Mouse (Mus musculus): ENCODE results near the gene Cpz. TPM values are rescaled to one million over a fixed set of nuclear protein-coding genes. Genes with fewer than 3 reads are reported as not detected.

The Cpz gene
- polyA plus RNA-seq (2015; fragmentation: Nextera tagmentation; extraction: Ambion mirVana) = 1.5 and 1.8 TPM in 2 replicates

DNA sequence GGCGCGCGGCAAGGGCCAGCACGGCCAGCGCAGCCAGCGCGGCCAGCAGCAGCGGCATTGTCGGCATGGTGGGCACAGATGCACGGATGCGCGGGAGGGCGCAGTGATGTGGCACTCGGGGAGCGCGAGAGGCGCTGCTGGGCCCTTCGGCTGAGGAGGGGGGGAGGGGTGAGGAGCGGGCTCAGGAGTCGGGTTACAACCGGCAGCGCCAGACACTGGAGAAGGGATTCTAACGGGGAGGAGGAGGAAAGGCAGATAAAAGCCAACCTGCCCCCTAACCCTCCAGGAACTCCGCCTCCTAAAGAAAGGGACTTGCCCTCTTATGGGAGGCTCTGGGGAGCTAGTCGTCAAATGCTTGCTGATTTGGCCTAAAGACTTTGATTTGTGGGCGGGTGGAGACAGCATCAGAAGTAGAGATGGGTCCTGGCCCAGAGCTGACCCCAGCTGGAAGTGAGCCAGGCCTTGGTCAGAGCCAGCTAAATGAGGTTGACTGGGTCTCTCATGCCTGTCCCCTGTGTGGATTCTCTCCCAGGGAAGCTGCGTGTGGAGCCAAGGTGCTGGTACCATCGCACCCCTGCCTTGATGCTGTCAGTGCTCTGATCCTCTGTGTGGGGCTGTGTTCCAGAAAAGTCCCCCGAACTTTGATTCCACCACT lies at the start of gene Cpz:
Gene Cpz, minus strand, starts transcription at position 230 of the 655 bp plus-strand sequence.
- Histone ChIP-seq H3K9ac (replicated peaks) (no peak within 1 kb of the TSS), H3K27ac (ENCODE audit: low read depth) (no peak within 1 kb of the TSS), H3K36me3 (replicated peaks; ENCODE audit: insufficient read depth, low read length) (no peaks in the 10 kb centered on the region), H3K27me3 (ENCODE audit: insufficient read depth, low read length) (peaks cover 29% of the 10 kb centered on the region), H3K4me1 (ENCODE audit: insufficient read depth) (no peaks in the 10 kb centered on the region), H3K4me3 (ENCODE audit: low read depth, low read length) (no peak within 1 kb of the TSS), H3K9me3 (ENCODE audit: low read length) (no peaks in the 10 kb centered on the region), H3K4me2 (ENCODE audit: low read depth, low read length) (peak within 1 kb of the TSS; percentile 44)
- TF ChIP-seq CTCF (IDR thresholded peaks at IDR 0.05; ENCODE audit: low read depth) = peak; percentile 6; the same call in 1 of the 2 replicates
- no peak for TF ChIP-seq EP300 (IDR thresholded peaks at IDR 0.05; ENCODE audit: low read depth)
- WGBS (ENCODE audit: insufficient replicate concordance) = 4% methylated on average over 29 of the region's 29 CpGs
- ATAC-seq = no peak
- peak; percentile 26 for DNase-seq

DNA sequence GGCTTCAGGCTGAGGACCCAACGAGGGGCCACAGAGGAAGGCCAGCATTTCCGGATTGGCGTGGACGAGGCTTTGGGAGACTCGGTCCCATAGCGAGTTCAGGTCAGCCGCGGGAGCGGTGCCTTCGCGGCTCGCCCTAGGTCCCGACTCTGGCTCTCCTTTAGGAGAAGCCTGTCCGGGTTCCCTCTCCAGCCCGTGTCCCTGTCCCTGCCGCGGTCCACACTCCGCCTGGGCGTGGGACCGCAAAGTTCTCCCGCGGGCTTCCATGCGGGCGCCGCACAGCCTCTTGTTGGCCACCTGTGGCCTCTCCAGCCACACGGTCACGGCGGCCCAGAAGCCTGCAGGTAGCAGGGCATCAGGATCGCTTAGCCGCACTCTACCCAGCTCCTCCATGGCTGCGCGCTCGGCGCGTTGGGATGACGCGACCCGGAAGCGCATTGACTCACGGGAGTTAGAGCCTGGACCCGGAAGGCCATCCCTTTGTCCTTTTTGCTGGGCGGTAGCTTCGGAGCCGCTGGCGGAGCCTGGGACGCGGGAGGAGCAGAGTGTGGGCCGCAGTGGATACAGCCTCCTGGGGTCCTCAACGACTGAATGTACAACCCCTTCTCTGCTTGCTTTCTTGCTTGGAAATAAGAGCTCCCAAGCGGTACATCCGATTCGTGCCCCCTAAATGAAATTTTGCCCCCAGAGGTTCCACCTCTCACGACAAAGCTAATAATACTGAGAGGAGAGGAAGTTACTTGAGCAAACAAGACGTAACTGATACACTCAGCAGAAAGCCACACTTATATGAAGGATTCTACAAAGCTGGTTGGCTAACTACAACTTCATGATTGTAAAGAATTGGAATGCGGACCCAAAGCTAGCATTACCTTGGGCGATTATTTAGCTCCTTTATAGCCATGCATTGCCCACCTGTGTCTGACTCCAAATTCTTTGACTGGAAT lies 49.4 kb upstream of the Cpz start, which contains the start of gene Trmt44:
Gene Trmt44, minus strand, starts transcription at position 418 of the 947 bp plus-strand sequence.
- WGBS (ENCODE audit: insufficient replicate concordance) = 3% methylated on average over 56 of the region's 56 CpGs
- TF ChIP-seq EP300 (IDR thresholded peaks at IDR 0.05; ENCODE audit: low read depth) (no peak), CTCF (IDR thresholded peaks at IDR 0.05; ENCODE audit: low read depth) (no peak)
- Histone ChIP-seq H3K9me3 (ENCODE audit: low read length) (no peaks in the 10 kb centered on the region), H3K27ac (ENCODE audit: low read depth) (peak within 1 kb of the TSS; percentile 82), H3K4me3 (ENCODE audit: low read depth, low read length) (peak within 1 kb of the TSS; percentile 89), H3K36me3 (replicated peaks; ENCODE audit: insufficient read depth, low read length) (peaks cover 28% of the 10 kb centered on the region), H3K9ac (replicated peaks) (peak within 1 kb of the TSS; percentile 81), H3K27me3 (ENCODE audit: insufficient read depth, low read length) (no peaks in the 10 kb centered on the region), H3K4me1 (ENCODE audit: insufficient read depth) (peaks cover 12% of the 10 kb centered on the region), H3K4me2 (ENCODE audit: low read depth, low read length) (peak within 1 kb of the TSS; percentile 83)
- DNase-seq (peak; percentile 92), ATAC-seq (peak; percentile 98)

DNA sequence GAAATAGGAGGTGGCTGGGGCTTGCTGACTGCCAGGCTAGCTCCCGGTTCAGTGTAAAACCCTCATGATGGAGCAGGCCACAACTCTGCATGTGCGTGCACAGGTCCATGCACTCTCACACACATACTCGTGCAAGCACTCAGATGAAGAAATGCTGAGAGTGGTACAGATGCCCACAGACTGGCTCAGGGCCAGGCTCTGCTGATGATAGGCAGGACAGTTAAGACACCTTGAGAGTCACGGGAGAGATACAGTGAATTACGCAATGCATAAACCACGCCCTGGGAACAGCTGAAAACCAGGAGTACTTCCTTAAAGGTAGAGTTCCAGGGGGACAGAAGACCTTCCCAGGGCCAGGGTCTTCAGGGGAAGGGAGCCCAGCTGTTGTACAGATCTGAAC lies 46.0 kb upstream of the Cpz start:
- Histone ChIP-seq H3K36me3 (replicated peaks; ENCODE audit: insufficient read depth, low read length) (peaks cover 53% of the 10 kb centered on the region), H3K4me3 (ENCODE audit: low read depth, low read length) (no peak overlapping the region), H3K4me1 (ENCODE audit: insufficient read depth) (peaks cover 12% of the 10 kb centered on the region), H3K9ac (replicated peaks) (no peak overlapping the region), H3K9me3 (ENCODE audit: low read length) (no peaks in the 10 kb centered on the region), H3K4me2 (ENCODE audit: low read depth, low read length) (no peak overlapping the region), H3K27me3 (ENCODE audit: insufficient read depth, low read length) (no peaks in the 10 kb centered on the region), H3K27ac (ENCODE audit: low read depth) (no peak overlapping the region)
- ATAC-seq (no peak), DNase-seq (no peak)
- TF ChIP-seq EP300 (IDR thresholded peaks at IDR 0.05; ENCODE audit: low read depth) (no peak), CTCF (IDR thresholded peaks at IDR 0.05; ENCODE audit: low read depth) (no peak)
- WGBS (ENCODE audit: insufficient replicate concordance) = 76% methylated on average over 6 of the region's 6 CpGs

DNA sequence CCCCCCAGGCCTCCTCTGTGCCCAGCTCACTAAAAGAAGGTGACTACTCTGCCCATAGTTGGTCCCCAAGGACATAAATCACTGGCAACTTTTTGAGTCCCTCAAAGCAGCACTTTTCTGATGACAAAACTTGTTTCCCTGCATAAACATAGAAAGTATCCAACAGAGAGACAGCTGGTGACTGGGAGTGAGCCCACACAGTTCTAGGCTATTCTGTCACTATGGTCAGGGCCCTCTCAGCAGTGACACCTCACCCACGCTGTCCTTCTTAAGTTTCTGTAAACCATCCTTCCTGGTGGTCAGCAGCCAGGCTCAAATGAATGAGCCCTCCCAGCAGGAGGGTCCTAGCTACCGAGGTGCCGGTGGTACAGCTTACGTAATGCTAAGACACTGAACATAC lies 41.1 kb upstream of the Cpz start:
- Histone ChIP-seq H3K4me3 (ENCODE audit: low read depth, low read length) (no peak overlapping the region), H3K4me1 (ENCODE audit: insufficient read depth) (no peaks in the 10 kb centered on the region), H3K9me3 (ENCODE audit: low read length) (no peaks in the 10 kb centered on the region), H3K27ac (ENCODE audit: low read depth) (no peak overlapping the region), H3K36me3 (replicated peaks; ENCODE audit: insufficient read depth, low read length) (peaks cover 86% of the 10 kb centered on the region), H3K27me3 (ENCODE audit: insufficient read depth, low read length) (no peaks in the 10 kb centered on the region), H3K9ac (replicated peaks) (no peak overlapping the region), H3K4me2 (ENCODE audit: low read depth, low read length) (no peak overlapping the region)
- ATAC-seq (no peak), DNase-seq (no peak)
- WGBS (ENCODE audit: insufficient replicate concordance) = 75% methylated on average over 4 of the region's 4 CpGs
- no peak for TF ChIP-seq CTCF (IDR thresholded peaks at IDR 0.05; ENCODE audit: low read depth)
- no peak for TF ChIP-seq EP300 (IDR thresholded peaks at IDR 0.05; ENCODE audit: low read depth)

DNA sequence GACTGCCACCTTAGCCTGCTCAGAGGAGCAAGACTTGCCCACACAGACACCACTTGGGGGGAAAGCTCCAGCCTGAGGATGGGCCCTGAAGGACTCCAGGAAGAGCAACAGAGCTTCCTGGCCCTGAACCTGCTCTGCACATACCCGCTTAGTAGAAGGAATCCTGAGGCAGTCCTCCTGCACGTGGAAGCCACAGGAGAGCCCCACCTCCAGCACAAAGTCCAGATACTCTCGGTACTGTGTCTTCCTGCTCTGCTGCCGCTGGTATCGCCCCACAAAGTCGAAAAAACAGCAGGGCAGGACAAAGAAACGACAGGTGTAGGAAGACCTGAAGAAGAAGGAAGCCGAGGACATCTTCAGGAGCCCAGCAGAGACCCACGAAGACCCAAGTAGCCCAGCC lies 39.7 kb upstream of the Cpz start:
- no peaks in the 10 kb centered on the region for H3K27me3 ChIP-seq (ENCODE audit: insufficient read depth, low read length)
- no peak overlapping the region for H3K9ac ChIP-seq (replicated peaks)
- no peak overlapping the region for H3K4me3 ChIP-seq (ENCODE audit: low read depth, low read length)
- H3K27ac ChIP-seq (ENCODE audit: low read depth) = no peak overlapping the region
- no peaks in the 10 kb centered on the region for H3K9me3 ChIP-seq (ENCODE audit: low read length)
- H3K4me2 ChIP-seq (ENCODE audit: low read depth, low read length) = no peak overlapping the region
- H3K4me1 ChIP-seq (ENCODE audit: insufficient read depth) = no peaks in the 10 kb centered on the region
- TF ChIP-seq EP300 (IDR thresholded peaks at IDR 0.05; ENCODE audit: low read depth) (no peak), CTCF (IDR thresholded peaks at IDR 0.05; ENCODE audit: low read depth) (no peak)
- WGBS (ENCODE audit: insufficient replicate concordance) = 69% methylated on average over 9 of the region's 9 CpGs
- H3K36me3 ChIP-seq (replicated peaks; ENCODE audit: insufficient read depth, low read length) = peaks cover 81% of the 10 kb centered on the region
- no peak for ATAC-seq
- DNase-seq = no peak

DNA sequence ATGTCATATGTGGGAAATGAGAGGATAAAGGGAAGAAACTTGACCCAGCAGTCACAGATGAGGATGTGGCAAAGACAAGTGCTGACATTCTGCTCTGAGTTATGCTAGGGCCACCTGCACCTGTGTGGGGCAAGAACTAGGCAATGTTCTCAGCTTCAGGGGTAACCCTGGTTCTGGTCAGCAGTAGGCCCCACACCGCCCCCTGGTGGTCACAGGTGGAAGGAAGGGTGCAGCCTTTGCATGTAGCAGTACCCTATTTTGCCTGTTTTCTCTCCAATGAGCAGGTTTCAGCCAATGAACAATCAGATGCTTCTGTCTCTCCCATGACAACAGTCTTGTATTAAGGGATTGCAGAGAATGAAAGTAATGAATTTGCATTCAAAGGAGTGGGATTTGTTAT lies 38.0 kb upstream of the Cpz start:
- Histone ChIP-seq H3K4me2 (ENCODE audit: low read depth, low read length) (no peak overlapping the region), H3K4me1 (ENCODE audit: insufficient read depth) (no peaks in the 10 kb centered on the region), H3K36me3 (replicated peaks; ENCODE audit: insufficient read depth, low read length) (peaks cover 73% of the 10 kb centered on the region), H3K27ac (ENCODE audit: low read depth) (no peak overlapping the region), H3K9me3 (ENCODE audit: low read length) (no peaks in the 10 kb centered on the region), H3K9ac (replicated peaks) (no peak overlapping the region), H3K27me3 (ENCODE audit: insufficient read depth, low read length) (no peaks in the 10 kb centered on the region), H3K4me3 (ENCODE audit: low read depth, low read length) (no peak overlapping the region)
- TF ChIP-seq EP300 (IDR thresholded peaks at IDR 0.05; ENCODE audit: low read depth) = no peak
- TF ChIP-seq CTCF (IDR thresholded peaks at IDR 0.05; ENCODE audit: low read depth) = peak; percentile 97
- 4% methylated on average over 1 of the region's 1 CpGs for WGBS (ENCODE audit: insufficient replicate concordance)
- peak; percentile 58; the same call in 1 of the 2 replicates for ATAC-seq
- DNase-seq = peak; percentile 85
